Mouse (Mus musculus) liver, adult 2 months (tissue): Measurements from ENCODE around the gene Slc13a4. TPM values are rescaled to one million over a fixed set of nuclear protein-coding genes. Genes with fewer than 3 reads are reported as not detected.

ENCODE experiments used
- DNase-seq: peaks from one replicate; pipeline ENCODE4 v3.0.0-alpha.2; 2011; ENCODE audit warnings: low read depth, low spot score; ENCODE audit errors: extremely low read depth
- H3K27ac ChIP-seq: fragments of 200-500 bp; replicated peaks from 2 replicates; pipeline ENCODE4 v1.5.1; 2012; ENCODE audit warnings: low read depth, mild to moderate bottlenecking, control low read depth, inconsistent platforms, low read length; ENCODE audit not compliant: insufficient read depth
- H3K27me3 ChIP-seq: fragments of 200-500 bp; 2 replicates; pipeline ENCODE4 v1.6.1; 2012; ENCODE audit warnings: mild to moderate bottlenecking, moderate library complexity, low read length, inconsistent platforms; ENCODE audit not compliant: control insufficient read depth, insufficient read depth
- H3K36me3 ChIP-seq: fragments of 200-500 bp; 2 replicates; pipeline ENCODE4 v1.6.1; 2012; ENCODE audit warnings: low read length, inconsistent platforms; ENCODE audit not compliant: control insufficient read depth, insufficient read depth
- H3K4me1 ChIP-seq: fragments of 200-500 bp; 2 replicates; pipeline ENCODE4 v1.6.1; 2011; ENCODE audit warnings: low read length; ENCODE audit not compliant: control insufficient read depth, insufficient read depth
- H3K4me3 ChIP-seq: fragments of 200-500 bp; 2 replicates; pipeline ENCODE4 v1.5.1; 2011; ENCODE audit warnings: low read depth, mild to moderate bottlenecking, control low read depth, low read length, moderate library complexity; ENCODE audit not compliant: insufficient read depth
- H3K79me2 ChIP-seq: fragments of 200-500 bp; 2 replicates; pipeline ENCODE4 v1.6.1; 2012; ENCODE audit warnings: inconsistent platforms, mild to moderate bottlenecking, low read length, moderate library complexity; ENCODE audit not compliant: control insufficient read depth, insufficient read depth
- H3K9ac ChIP-seq: fragments of 200-500 bp; 2 replicates; pipeline ENCODE4 v1.6.1; 2012; ENCODE audit warnings: low read depth, mild to moderate bottlenecking, control low read depth, inconsistent platforms, low read length
- CTCF ChIP-seq: fragments of 200-500 bp; IDR thresholded peaks from 2 replicates; pipeline ENCODE4 v1.5.1; 2011; ENCODE audit warnings: low read depth, low read length, control low read depth
- POLR2A ChIP-seq: fragments of 200-500 bp; IDR thresholded peaks from 2 replicates; pipeline ENCODE4 v1.6.1; 2011; ENCODE audit warnings: low read length, control low read depth; ENCODE audit not compliant: insufficient read depth; ENCODE audit errors: extremely low read depth
- WGBS: fragments of 180-500 bp; shearing (Covaris S2); methylation state at CpG from one replicate; pipeline ENCODE4 v1.1.7; 2018; 5-methylcytosine and 5-hydroxymethylcytosine counted together
- polyA plus RNA-seq: library from polyadenylated mRNA; depleted of rRNA; stranded (reverse); fragments of >200 nt; gene quantifications from 2 replicates; pipeline ENCODE4 v1.2.3, GENCODE M21; 2012
- total RNA-seq: library from RNA; depleted of rRNA; stranded (reverse); fragments of >200 nt; gene quantifications from 2 replicates; pipeline ENCODE4 v1.2.3, GENCODE M21; 2014

Slc13a4 gene
- total and polyA plus RNA-seq, 2 experiments, result 0.09 to 0.10 TPM

GRCm38 (mm10) chr6:35302581-35302980 lies 5.3 kb downstream of the Slc13a4 start:
- Histone ChIP-seq H3K4me3 (no peak overlapping the region), H3K27ac (peak overlapping the region; percentile 75), H3K4me1 (peaks cover 19% of the 10 kb centered on the region), H3K79me2 (peaks cover 3% of the 10 kb centered on the region; the same call in 1 of the 2 replicates), H3K9ac (no peak overlapping the region), H3K27me3 (no peaks in the 10 kb centered on the region), H3K36me3 (no peaks in the 10 kb centered on the region)
- TF ChIP-seq CTCF, result no peak
- no peak for TF ChIP-seq POLR2A
- peak; percentile 94 for DNase-seq
- WGBS, result 45% methylated on average over 7 of the region's 7 CpGs

GRCm38 (mm10) chr6:35298323-35298722 lies 9.6 kb downstream of the Slc13a4 start:
- TF ChIP-seq POLR2A (no peak), CTCF (no peak)
- 79% methylated on average over 6 of the region's 6 CpGs for WGBS
- Histone ChIP-seq H3K27ac (peak overlapping the region; percentile 82), H3K4me3 (no peak overlapping the region), H3K4me1 (peaks cover 25% of the 10 kb centered on the region), H3K79me2 (peaks cover 3% of the 10 kb centered on the region; the same call in 1 of the 2 replicates), H3K27me3 (no peaks in the 10 kb centered on the region), H3K36me3 (no peaks in the 10 kb centered on the region), H3K9ac (peak overlapping the region; percentile 4; the same call in 1 of the 2 replicates)
- DNase-seq, result no peak

GRCm38 (mm10) chr6:35297516-35298227 lies 10.3 kb downstream of the Slc13a4 start:
- H3K27ac ChIP-seq, result peak overlapping the region; percentile 98
- no peaks in the 10 kb centered on the region for H3K27me3 ChIP-seq
- H3K9ac ChIP-seq, result no peak overlapping the region; the same call in 1 of the 2 replicates
- peak; percentile 98 for DNase-seq
- TF ChIP-seq POLR2A (no peak), CTCF (no peak)
- WGBS, result 23% methylated on average over 7 of the region's 7 CpGs
- H3K4me3 ChIP-seq, result no peak overlapping the region
- peaks cover 20% of the 10 kb centered on the region for H3K4me1 ChIP-seq
- H3K36me3 ChIP-seq, result no peaks in the 10 kb centered on the region
- H3K79me2 ChIP-seq, result peaks cover 3% of the 10 kb centered on the region; the same call in 1 of the 2 replicates

GRCm38 (mm10) chr6:35297001-35297400 lies 10.9 kb downstream of the Slc13a4 start:
- H3K79me2 ChIP-seq, result peaks cover 3% of the 10 kb centered on the region; the same call in 1 of the 2 replicates
- peak; percentile 99 for DNase-seq
- H3K9ac ChIP-seq, result no peak overlapping the region
- no peaks in the 10 kb centered on the region for H3K36me3 ChIP-seq
- no peaks in the 10 kb centered on the region for H3K27me3 ChIP-seq
- WGBS, result 12% methylated on average over 2 of the region's 2 CpGs
- no peak overlapping the region for H3K4me3 ChIP-seq
- H3K4me1 ChIP-seq, result peaks cover 17% of the 10 kb centered on the region
- peak overlapping the region; percentile 98 for H3K27ac ChIP-seq
- peak; percentile 16; the same call in 1 of the 2 replicates for TF ChIP-seq CTCF
- TF ChIP-seq POLR2A, result no peak

- no peak for TF ChIP-seq CTCF
- no peak for TF ChIP-seq POLR2A
- no peaks in the 10 kb centered on the region for H3K27me3 ChIP-seq
- no peak overlapping the region for H3K27ac ChIP-seq
- H3K36me3 ChIP-seq, result no peaks in the 10 kb centered on the region
- peaks cover 14% of the 10 kb centered on the region for H3K4me1 ChIP-seq
- H3K79me2 ChIP-seq, result no peaks in the 10 kb centered on the region
- H3K9ac ChIP-seq, result no peak overlapping the region
- 87% methylated on average over 2 of the region's 2 CpGs for WGBS
- DNase-seq, result no peak
- no peak overlapping the region for H3K4me3 ChIP-seq
These were observed 13.0 kb downstream of the Slc13a4 start for GRCm38 (mm10) chr6:35294964-35295363.

- TF ChIP-seq POLR2A (no peak), CTCF (no peak)
- Histone ChIP-seq H3K27ac (no peak overlapping the region), H3K79me2 (no peaks in the 10 kb centered on the region), H3K9ac (no peak overlapping the region), H3K36me3 (no peaks in the 10 kb centered on the region), H3K4me3 (no peak overlapping the region), H3K4me1 (peaks cover 7% of the 10 kb centered on the region; the same call in 1 of the 2 replicates), H3K27me3 (no peaks in the 10 kb centered on the region)
- DNase-seq, result no peak
- 90% methylated on average over 8 of the region's 8 CpGs for WGBS
These were observed 18.3 kb downstream of the Slc13a4 start for GRCm38 (mm10) chr6:35289676-35290075.
